Mouse (Mus musculus): ENCODE data around the gene Olfr362.

DNA sequence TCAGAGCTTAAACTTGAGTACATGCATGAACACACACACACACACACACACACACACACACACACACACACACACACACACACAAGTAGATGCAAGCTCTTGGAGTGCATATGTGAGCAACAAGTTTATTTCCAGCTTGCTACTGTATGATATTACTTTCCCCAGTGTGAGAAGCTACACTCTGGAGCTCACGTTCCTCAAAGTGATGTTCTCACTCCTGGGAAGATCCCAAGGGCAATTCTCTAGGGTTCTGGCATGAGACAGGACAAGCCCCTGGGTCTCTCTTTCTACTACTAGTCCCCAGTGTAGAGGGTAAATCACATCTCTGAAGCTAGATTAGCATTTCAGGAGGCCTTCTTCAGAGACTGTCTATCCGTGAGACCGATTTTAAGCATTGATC is 21.3 kb upstream of the Olfr362 start, which contains the start of gene Olfr364-ps1:
- TF ChIP-seq CTCF (IDR thresholded peaks at IDR 0.05; ENCODE audit: low read depth, low read length) (no peak), GATA1 (IDR thresholded peaks at IDR 0.05; ENCODE audit: borderline replicate concordance, low read length) (no peak), TAL1 (conservative IDR thresholded peaks at IDR 0.05; ENCODE audit: low read depth, low read length) (no peak), POLR2AphosphoS5 (IDR thresholded peaks at IDR 0.05; ENCODE audit: insufficient replicate concordance, low read depth, low read length) (no peak), GATA2 (IDR thresholded peaks at IDR 0.05; ENCODE audit: borderline replicate concordance, low read depth, low read length) (no peak)
